Mouse (Mus musculus) myocyte (in vitro differentiated cells): Measurements from ENCODE around the gene Arrb1.

Experiments used
- CEBPB ChIP-seq: IDR thresholded peaks from 2 replicates; pipeline ENCODE4 v1.6.1; 2011; ENCODE audit warnings: mild to moderate bottlenecking, moderate library complexity; ENCODE audit not compliant: poor library complexity, insufficient read depth, severe bottlenecking
- E2F4 ChIP-seq: IDR thresholded peaks from one replicate; pipeline ENCODE4 v1.6.1; 2011; ENCODE audit warnings: mild to moderate bottlenecking, control low read depth, moderate library complexity; ENCODE audit not compliant: insufficient read depth
- POLR2A ChIP-seq: IDR thresholded peaks from one replicate; pipeline ENCODE4 v1.6.1; 2011; ENCODE audit warnings: low read depth, mild to moderate bottlenecking, control low read depth, moderate library complexity; ENCODE audit not compliant: insufficient read length
- TCF3 ChIP-seq: IDR thresholded peaks from one replicate; pipeline ENCODE4 v1.6.1; 2011; ENCODE audit warnings: low read depth, control low read depth; ENCODE audit not compliant: insufficient read length
- USF1 ChIP-seq: IDR thresholded peaks from one replicate; pipeline ENCODE4 v1.6.1; 2011; ENCODE audit warnings: low read depth, mild to moderate bottlenecking, control low read depth, moderate library complexity

DNA sequence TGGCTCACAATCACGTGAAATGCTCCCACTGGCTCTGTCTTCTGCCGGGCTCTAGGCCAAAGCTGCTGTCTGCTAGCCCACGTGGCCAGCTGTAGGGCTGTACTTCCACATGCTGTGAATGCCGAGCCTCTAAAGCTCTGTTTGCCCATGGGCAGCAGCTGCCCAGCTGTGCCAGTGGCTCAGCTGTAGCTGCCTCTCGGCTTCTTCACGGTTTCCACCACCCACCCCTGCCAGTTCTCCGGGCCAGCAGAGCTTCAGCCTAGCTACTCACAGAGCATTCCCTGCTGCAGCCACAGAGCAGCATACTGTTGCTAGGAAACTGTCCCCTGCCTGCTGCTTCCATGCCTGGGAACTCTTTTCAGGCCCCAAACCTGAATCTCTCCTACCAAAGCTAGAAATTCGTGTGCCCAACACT is 25.2 kb upstream of the Arrb1 start:
- TF ChIP-seq POLR2A (no peak), TCF3 (no peak), USF1 (peak; percentile 44), E2F4 (no peak), CEBPB (no peak)
